Mouse (Mus musculus) liver, embryonic 15.5 days (tissue): ENCODE results near the gene Wdhd1. TPM values are rescaled to one million over a fixed set of nuclear protein-coding genes. Genes with fewer than 3 reads are reported as not detected.

ENCODE experiments used
- ATAC-seq: fragments of 200-750 bp; cut with Nextera tagmentation; 2 replicates; pipeline ENCODE4 v1.8.0; 2017; ENCODE audit warnings: moderate number of reproducible peaks, mild to moderate bottlenecking, moderate library complexity; ENCODE audit not compliant: insufficient read depth
- H3K27ac ChIP-seq: fragments of 300-500 bp; sonication (generic); replicated peaks from 2 replicates; pipeline ENCODE4 v1.5.1; 2015; ENCODE audit warnings: mild to moderate bottlenecking, inconsistent platforms
- H3K27me3 ChIP-seq: fragments of 300-500 bp; sonication (generic); 2 replicates; pipeline ENCODE4 v1.6.1; 2015; ENCODE audit warnings: mild to moderate bottlenecking, inconsistent platforms
- H3K36me3 ChIP-seq: fragments of 300-500 bp; sonication (generic); replicated peaks from 2 replicates; pipeline ENCODE4 v1.6.1; 2015; ENCODE audit warnings: moderate library complexity, mild to moderate bottlenecking, inconsistent platforms
- H3K4me1 ChIP-seq: fragments of 300-500 bp; sonication (generic); replicated peaks from 2 replicates; pipeline ENCODE4 v1.6.1; 2015; ENCODE audit warnings: inconsistent platforms
- H3K4me2 ChIP-seq: fragments of 300-500 bp; sonication (generic); 2 replicates; pipeline ENCODE4 v1.6.1; 2015; ENCODE audit warnings: moderate library complexity, mild to moderate bottlenecking, inconsistent platforms
- H3K4me3 ChIP-seq: fragments of 300-500 bp; sonication (generic); replicated peaks from 2 replicates; pipeline ENCODE4 v1.5.1; 2015; ENCODE audit warnings: mild to moderate bottlenecking, inconsistent platforms
- H3K9ac ChIP-seq: fragments of 300-500 bp; sonication (generic); 2 replicates; pipeline ENCODE4 v1.6.1; 2015; ENCODE audit warnings: moderate library complexity, mild to moderate bottlenecking, inconsistent platforms
- H3K9me3 ChIP-seq: fragments of 300-500 bp; sonication (generic); replicated peaks from 2 replicates; pipeline ENCODE4 v1.6.1; 2016; ENCODE audit warnings: inconsistent platforms
- WGBS: fragments of 180-500 bp; shearing (Covaris S2); methylation state at CpG from one replicate; pipeline ENCODE4 v1.1.7; 2015; ENCODE audit warnings: mixed read lengths; ENCODE audit not compliant: insufficient replicate concordance; 5-methylcytosine and 5-hydroxymethylcytosine counted together
- polyA plus RNA-seq: library from polyadenylated mRNA; unstranded; fragments of >200 nt; fragmentation: Nextera tagmentation; extraction: Ambion mirVana; gene quantifications from 2 replicates; pipeline ENCODE4 v1.2.1, GENCODE M21; 2015

Wdhd1 gene
- polyA plus RNA-seq, 1 experiment from 2014 or later, result 33.7 TPM

DNA sequence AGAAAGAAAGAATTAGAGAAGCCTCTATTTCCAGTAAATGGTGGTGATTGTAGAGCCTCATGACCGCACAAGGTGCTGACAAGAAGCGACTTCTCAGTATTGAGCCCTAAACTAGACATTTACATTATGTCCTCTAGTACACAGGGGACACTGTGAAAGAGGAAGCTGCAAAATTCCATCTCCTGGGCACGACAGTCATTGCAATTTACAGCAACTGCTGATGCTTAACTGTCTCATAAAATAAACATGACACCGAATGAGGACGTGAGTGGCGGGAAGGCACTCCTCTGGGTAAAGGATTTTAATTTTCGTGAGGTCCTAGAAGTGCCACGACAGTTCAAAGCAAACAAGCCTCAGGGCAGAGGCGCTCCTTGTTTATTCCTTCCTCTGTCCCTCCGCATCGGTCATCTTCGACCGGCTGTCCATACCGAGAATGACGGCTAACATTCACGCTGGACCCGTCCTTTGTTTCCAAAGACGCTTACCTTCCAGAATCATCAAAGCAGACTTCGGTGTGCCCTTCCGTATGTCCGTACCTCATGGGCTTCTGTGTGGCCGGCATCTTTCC, 537 bp downstream of the Wdhd1 start:
- WGBS, result under 1% methylated on average over 22 of the region's 22 CpGs
- Histone ChIP-seq H3K27ac (peak overlapping the region; percentile 99), H3K9me3 (no peaks in the 10 kb centered on the region), H3K4me1 (peaks cover 21% of the 10 kb centered on the region), H3K27me3 (no peaks in the 10 kb centered on the region), H3K4me2 (peak overlapping the region; percentile 84), H3K36me3 (peaks cover 45% of the 10 kb centered on the region), H3K4me3 (peak overlapping the region; percentile 91), H3K9ac (peak overlapping the region; percentile 93)
- peak; percentile 8; the same call in 1 of the 2 replicates for ATAC-seq

GRCm38 (mm10) chr14:47275417-47275816, 1.2 kb downstream of the Wdhd1 start:
- Histone ChIP-seq H3K9ac (peak overlapping the region; percentile 93), H3K36me3 (peaks cover 50% of the 10 kb centered on the region), H3K4me2 (peak overlapping the region; percentile 84), H3K9me3 (no peaks in the 10 kb centered on the region), H3K4me3 (peak overlapping the region; percentile 91), H3K27me3 (no peaks in the 10 kb centered on the region), H3K27ac (peak overlapping the region; percentile 99; the same call in 1 of the 2 replicates), H3K4me1 (peaks cover 21% of the 10 kb centered on the region)
- no peak for ATAC-seq
- whole genome bisulfite sequencing, result 12% methylated on average over 3 of the region's 3 CpGs

DNA sequence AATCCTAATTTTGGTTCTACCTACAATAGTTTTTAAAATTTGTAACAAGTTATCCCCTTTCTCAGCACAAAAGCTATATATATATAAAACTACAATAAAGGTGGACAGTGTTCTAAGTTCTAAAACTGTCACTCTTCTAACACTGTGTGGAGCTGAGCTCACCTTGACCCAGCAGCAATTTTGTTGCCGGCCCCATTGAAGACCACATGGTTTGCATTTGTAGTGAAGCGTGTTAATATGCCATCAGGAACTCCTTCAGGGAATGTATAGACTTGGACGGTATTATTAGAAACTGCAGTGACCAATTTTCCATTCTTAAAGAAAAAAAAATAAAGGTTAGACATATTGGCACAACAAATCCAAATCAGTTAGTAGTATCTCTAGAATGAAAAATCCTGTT, 2.9 kb downstream of the Wdhd1 start:
- peaks cover 55% of the 10 kb centered on the region for H3K36me3 ChIP-seq
- 89% methylated on average over 3 of the region's 3 CpGs for WGBS
- H3K27me3 ChIP-seq, result no peaks in the 10 kb centered on the region
- no peak overlapping the region for H3K4me3 ChIP-seq
- no peak overlapping the region for H3K27ac ChIP-seq
- H3K4me1 ChIP-seq, result peaks cover 21% of the 10 kb centered on the region
- ATAC-seq, result no peak
- H3K9me3 ChIP-seq, result no peaks in the 10 kb centered on the region
- H3K9ac ChIP-seq, result no peak overlapping the region
- no peak overlapping the region for H3K4me2 ChIP-seq

DNA sequence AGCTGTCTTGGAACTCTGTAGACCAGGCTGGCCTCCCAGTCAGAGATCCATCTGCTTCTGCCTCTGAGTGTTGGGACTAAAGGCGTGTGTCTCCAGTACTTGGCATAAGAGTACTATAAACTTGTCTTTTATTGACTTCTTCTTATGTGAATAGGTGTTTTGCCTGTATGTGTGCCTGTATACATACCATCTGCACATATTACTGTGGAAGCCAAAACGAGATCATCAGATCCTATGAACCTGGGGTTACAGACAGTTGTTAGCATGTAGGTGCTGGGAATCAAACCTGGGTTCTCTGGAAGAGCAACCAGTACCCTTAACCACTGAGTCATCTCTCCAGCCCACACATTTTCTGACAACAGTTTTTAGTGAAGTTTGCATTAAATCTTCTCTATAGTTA, 7.0 kb downstream of the Wdhd1 start:
- no peak overlapping the region for H3K27ac ChIP-seq
- no peak overlapping the region for H3K4me2 ChIP-seq
- H3K9me3 ChIP-seq, result no peaks in the 10 kb centered on the region
- no peak overlapping the region for H3K9ac ChIP-seq
- H3K4me3 ChIP-seq, result no peak overlapping the region
- peaks cover 6% of the 10 kb centered on the region for H3K4me1 ChIP-seq
- H3K27me3 ChIP-seq, result no peaks in the 10 kb centered on the region
- H3K36me3 ChIP-seq, result peaks cover 90% of the 10 kb centered on the region
- ATAC-seq, result no peak
- 88% methylated on average over 2 of the region's 2 CpGs for WGBS

DNA sequence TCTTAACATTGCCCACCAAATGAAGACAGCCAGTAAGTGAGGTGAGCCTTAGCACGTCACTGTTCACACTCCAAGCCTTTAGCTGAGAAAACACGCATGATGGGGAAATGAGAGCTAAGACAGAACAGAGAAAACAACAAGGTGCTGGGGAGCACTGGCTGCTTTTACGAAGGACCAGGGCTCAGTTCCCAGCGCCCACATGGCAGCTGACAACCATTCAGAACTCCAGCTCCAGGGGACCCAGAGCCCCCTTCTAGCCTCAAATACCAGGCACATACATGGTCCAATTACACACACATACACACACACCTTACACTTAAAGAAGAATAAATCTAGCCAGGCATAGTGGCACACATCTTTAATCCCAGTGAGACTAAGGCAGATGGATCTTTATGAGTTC, 7.6 kb downstream of the Wdhd1 start:
- H3K27me3 ChIP-seq, result no peaks in the 10 kb centered on the region
- ATAC-seq, result no peak
- no peaks in the 10 kb centered on the region for H3K4me1 ChIP-seq
- WGBS, result 93% methylated on average over 4 of the region's 4 CpGs
- no peak overlapping the region for H3K27ac ChIP-seq
- H3K9me3 ChIP-seq, result no peaks in the 10 kb centered on the region
- no peak overlapping the region for H3K4me2 ChIP-seq
- H3K36me3 ChIP-seq, result peaks cover 90% of the 10 kb centered on the region
- H3K9ac ChIP-seq, result no peak overlapping the region
- H3K4me3 ChIP-seq, result no peak overlapping the region

- no peaks in the 10 kb centered on the region for H3K9me3 ChIP-seq
- no peak for ATAC-seq
- no peak overlapping the region for H3K4me2 ChIP-seq
- H3K27me3 ChIP-seq, result no peaks in the 10 kb centered on the region
- no peak overlapping the region for H3K27ac ChIP-seq
- H3K4me1 ChIP-seq, result no peaks in the 10 kb centered on the region
- 91% methylated on average over 8 of the region's 8 CpGs for WGBS
- no peak overlapping the region for H3K4me3 ChIP-seq
- peaks cover 87% of the 10 kb centered on the region for H3K36me3 ChIP-seq
- H3K9ac ChIP-seq, result no peak overlapping the region
Measured at GRCm38 (mm10) chr14:47265829-47266228, 10.8 kb downstream of the Wdhd1 start.

- no peaks in the 10 kb centered on the region for H3K27me3 ChIP-seq
- H3K9me3 ChIP-seq, result no peaks in the 10 kb centered on the region
- H3K4me3 ChIP-seq, result no peak overlapping the region
- no peak overlapping the region for H3K4me2 ChIP-seq
- H3K27ac ChIP-seq, result no peak overlapping the region
- no peaks in the 10 kb centered on the region for H3K4me1 ChIP-seq
- WGBS, result 86% methylated on average over 3 of the region's 3 CpGs
- ATAC-seq, result no peak
- peaks cover 88% of the 10 kb centered on the region for H3K36me3 ChIP-seq
- H3K9ac ChIP-seq, result no peak overlapping the region
Measured at GRCm38 (mm10) chr14:47264866-47265265, 11.8 kb downstream of the Wdhd1 start.

GRCm38 (mm10) chr14:47249839-47250238, 26.8 kb downstream of the Wdhd1 start:
- Histone ChIP-seq H3K27ac (no peak overlapping the region), H3K9me3 (no peaks in the 10 kb centered on the region), H3K4me2 (no peak overlapping the region), H3K27me3 (no peaks in the 10 kb centered on the region), H3K9ac (no peak overlapping the region), H3K4me3 (no peak overlapping the region), H3K36me3 (peaks cover 90% of the 10 kb centered on the region), H3K4me1 (no peaks in the 10 kb centered on the region)
- 82% methylated on average over 6 of the region's 6 CpGs for WGBS
- ATAC-seq, result no peak

GRCm38 (mm10) chr14:47242753-47243152, 33.9 kb downstream of the Wdhd1 start:
- H3K9me3 ChIP-seq, result no peaks in the 10 kb centered on the region
- H3K27me3 ChIP-seq, result no peaks in the 10 kb centered on the region
- peaks cover 35% of the 10 kb centered on the region for H3K4me1 ChIP-seq
- H3K36me3 ChIP-seq, result peaks cover 71% of the 10 kb centered on the region
- peak overlapping the region; percentile 74 for H3K27ac ChIP-seq
- no peak overlapping the region for H3K9ac ChIP-seq
- H3K4me3 ChIP-seq, result no peak overlapping the region
- H3K4me2 ChIP-seq, result no peak overlapping the region
- ATAC-seq, result no peak
- 83% methylated on average over 4 of the region's 4 CpGs for WGBS

DNA sequence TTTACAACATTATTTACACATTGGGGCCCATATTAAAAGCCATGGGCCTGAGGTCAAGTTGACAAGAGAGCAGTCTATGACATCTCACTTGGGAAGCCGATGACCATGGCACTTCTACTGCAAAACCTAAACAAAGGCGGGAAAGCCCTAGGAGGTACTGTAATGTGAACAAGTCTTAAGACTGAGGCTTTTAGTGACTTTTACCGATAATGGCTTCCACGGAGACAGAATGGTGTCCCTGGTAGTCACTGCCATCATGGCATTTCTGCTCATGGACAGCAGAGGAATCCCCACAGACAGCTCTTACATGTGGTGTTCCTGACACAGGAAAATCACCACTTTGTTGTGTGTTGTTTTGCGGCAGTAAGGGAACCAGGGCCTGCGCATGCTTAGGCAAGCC, 35.6 kb downstream of the Wdhd1 start:
- H3K4me3 ChIP-seq, result no peak overlapping the region
- WGBS, result 73% methylated on average over 6 of the region's 6 CpGs
- peaks cover 35% of the 10 kb centered on the region for H3K4me1 ChIP-seq
- peak overlapping the region; percentile 90 for H3K27ac ChIP-seq
- peaks cover 54% of the 10 kb centered on the region for H3K36me3 ChIP-seq
- peak overlapping the region; percentile 57 for H3K4me2 ChIP-seq
- H3K9me3 ChIP-seq, result no peaks in the 10 kb centered on the region
- H3K9ac ChIP-seq, result no peak overlapping the region
- no peaks in the 10 kb centered on the region for H3K27me3 ChIP-seq
- peak; percentile 5; the same call in 1 of the 2 replicates for ATAC-seq

GRCm38 (mm10) chr14:47240600-47240999, 36.1 kb downstream of the Wdhd1 start:
- peak; percentile 100 for ATAC-seq
- peaks cover 49% of the 10 kb centered on the region for H3K36me3 ChIP-seq
- H3K27ac ChIP-seq, result peak overlapping the region; percentile 90
- no peaks in the 10 kb centered on the region for H3K27me3 ChIP-seq
- peaks cover 35% of the 10 kb centered on the region for H3K4me1 ChIP-seq
- H3K9me3 ChIP-seq, result no peaks in the 10 kb centered on the region
- 19% methylated on average over 1 of the region's 1 CpGs for WGBS
- no peak overlapping the region for H3K9ac ChIP-seq
- peak overlapping the region; percentile 57 for H3K4me2 ChIP-seq
- no peak overlapping the region for H3K4me3 ChIP-seq

- no peak overlapping the region for H3K4me3 ChIP-seq
- peaks cover 56% of the 10 kb centered on the region for H3K4me1 ChIP-seq
- no peak for ATAC-seq
- no peaks in the 10 kb centered on the region for H3K27me3 ChIP-seq
- H3K9ac ChIP-seq, result no peak overlapping the region
- no peak overlapping the region for H3K4me2 ChIP-seq
- no peaks in the 10 kb centered on the region for H3K9me3 ChIP-seq
- WGBS, result 67% methylated on average over 4 of the region's 4 CpGs
- H3K36me3 ChIP-seq, result peaks cover 18% of the 10 kb centered on the region
- H3K27ac ChIP-seq, result no peak overlapping the region
Measured at GRCm38 (mm10) chr14:47237286-47237685, 39.4 kb downstream of the Wdhd1 start.
